Mouse (Mus musculus): ENCODE measurements around the gene Tcf7l2. TPM values are rescaled to one million over a fixed set of nuclear protein-coding genes. Genes with fewer than 3 reads are reported as not detected.
A peak's percentile ranks its signal among the peaks of the same experiment; 100 is the strongest.

Tcf7l2 gene
- total RNA-seq, 4 experiments from 2014 or later: 5.7 to 10.7 (median 7.7) TPM

DNA sequence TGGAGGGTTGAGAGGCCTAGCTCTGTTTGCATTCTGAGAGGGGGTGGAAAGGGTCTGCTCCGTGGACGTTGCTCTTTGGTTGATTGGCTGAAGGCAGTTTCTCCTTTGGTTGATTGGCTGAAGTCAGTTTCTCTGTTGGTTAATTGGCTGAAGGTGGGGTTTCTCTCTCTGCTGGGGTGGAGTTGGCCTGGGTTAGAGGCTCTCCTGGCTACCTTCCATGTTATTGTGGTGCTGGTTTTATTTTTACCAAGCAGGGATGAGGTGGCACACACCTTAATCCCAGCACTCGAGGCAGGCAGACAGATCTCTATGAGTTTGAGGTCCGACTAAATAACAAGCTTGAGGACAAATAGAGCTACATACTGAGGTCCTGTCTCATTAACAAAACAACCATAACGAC is 114.0 kb downstream of the Tcf7l2 start:
- DNase-seq (ENCODE audit: low spot score in 2 of 2): no peak

DNA sequence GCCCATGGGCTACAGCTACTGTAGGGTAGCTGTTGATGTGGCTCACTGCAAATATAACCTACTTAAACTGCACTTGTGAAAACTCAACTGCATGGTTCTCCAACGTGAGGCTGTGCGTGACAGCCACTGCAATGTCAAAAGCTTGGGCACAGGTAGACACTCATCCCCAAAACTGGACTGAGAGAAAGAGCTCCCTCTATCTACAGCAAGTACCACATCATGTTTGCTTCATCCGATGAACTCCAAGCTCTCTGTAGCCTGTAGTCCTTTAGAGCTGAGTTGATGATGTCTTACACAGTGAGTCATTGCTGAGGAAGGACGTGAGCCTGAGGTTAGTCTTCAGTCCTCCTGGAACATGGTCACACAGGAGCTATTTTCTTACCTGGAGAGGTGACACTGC is 115.7 kb downstream of the Tcf7l2 start:
- DNase-seq (ENCODE audit: low spot score in 2 of 2): no peak

DNA sequence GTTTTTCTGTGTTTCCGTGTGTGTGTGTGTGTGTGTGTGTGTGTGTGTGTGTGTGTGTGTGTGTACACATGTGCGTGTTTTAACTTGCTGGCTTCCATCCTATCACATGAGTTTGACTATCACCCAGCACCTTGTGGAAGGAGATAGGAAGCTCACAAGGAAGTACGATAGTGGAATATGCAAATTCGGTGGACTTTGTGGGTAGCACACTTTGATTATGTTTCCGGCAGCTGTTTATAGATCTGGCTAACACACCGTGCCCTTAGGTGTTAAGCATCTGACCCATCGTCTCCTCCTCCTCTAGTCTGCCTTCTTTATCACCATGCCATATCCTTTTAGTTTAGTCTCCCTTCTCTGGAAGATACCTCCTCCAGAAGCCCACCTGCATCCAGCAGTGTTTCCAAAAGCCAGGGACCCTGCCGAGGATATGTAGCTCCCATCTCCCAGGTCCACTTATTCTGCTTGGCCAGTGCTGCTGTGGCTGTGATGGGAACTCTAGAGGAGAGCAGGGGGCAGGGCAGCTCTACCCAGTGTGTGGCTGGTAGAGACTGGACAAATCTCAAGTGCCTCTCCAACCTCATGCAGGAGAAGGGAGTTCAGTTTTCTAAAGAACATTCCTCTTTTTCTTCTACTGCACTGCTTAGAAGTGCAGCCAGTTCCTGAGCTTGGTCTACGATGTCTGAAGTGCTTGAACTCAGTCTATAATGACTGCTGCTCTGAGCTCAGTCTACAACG is 118.6 kb downstream of the Tcf7l2 start:
- DNase-seq (ENCODE audit: low spot score in 2 of 2): no peak

DNA sequence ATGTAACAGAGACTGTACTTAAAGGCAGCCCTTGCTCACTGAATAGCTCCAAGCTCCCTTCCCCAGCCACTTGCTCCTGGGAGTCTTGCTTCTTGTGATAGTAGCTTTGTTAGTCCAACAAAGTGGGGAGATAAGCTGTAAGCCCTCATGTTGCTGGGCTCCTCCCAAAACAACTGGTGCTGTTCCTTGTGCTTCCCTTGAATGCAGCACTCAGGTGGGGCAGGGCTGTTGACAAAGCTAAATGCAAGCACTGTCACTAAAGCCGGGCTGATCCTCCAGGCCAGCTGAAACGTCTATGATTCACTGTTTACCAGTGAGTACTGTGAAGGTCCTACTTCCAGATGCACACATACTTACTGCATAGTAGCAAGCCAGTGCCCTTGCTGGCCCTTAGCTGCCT is 120.1 kb downstream of the Tcf7l2 start:
- no peak for DNase-seq (ENCODE audit: low spot score in 2 of 2)

DNA sequence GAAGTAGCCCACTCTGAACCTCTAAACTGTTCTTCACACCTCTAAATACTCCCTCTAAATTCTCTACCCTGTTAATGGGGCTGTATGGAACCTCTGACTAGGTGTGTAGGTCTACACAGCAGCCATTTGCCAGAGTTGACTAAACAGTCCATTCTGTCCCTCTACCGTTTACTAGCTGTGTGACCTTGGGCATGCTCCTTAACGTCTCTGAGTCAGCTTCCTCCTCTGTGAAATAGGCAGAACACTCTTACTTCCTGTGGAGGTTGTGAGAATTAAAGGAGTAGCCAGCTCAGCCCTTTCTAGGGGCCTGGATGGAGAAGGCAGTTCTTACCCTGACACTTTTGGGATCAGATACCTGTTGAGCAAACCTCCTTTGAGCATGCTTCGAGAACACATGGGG is 120.9 kb downstream of the Tcf7l2 start:
- DNase-seq (ENCODE audit: low spot score in 2 of 2): no peak

DNA sequence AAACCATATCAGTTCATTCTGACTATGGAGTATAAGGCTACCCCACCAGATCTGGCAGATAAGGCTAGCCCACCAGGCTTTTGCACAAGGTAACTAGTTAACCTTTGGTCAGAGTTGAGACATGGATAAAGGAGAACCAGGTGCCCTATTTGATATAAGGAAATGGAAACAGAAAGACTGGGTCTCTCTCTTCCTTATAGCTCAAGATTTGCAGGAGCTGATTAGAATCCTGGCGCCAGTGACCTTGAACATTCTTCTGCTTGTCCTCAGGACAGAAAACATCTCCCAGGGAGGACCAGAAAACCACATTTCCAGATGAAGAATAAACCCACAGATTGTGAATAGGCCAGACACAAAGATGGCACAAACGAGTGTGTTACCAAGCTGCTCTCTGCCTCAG is 123.4 kb downstream of the Tcf7l2 start:
- DNase-seq (ENCODE audit: low spot score in 2 of 2): no peak

DNA sequence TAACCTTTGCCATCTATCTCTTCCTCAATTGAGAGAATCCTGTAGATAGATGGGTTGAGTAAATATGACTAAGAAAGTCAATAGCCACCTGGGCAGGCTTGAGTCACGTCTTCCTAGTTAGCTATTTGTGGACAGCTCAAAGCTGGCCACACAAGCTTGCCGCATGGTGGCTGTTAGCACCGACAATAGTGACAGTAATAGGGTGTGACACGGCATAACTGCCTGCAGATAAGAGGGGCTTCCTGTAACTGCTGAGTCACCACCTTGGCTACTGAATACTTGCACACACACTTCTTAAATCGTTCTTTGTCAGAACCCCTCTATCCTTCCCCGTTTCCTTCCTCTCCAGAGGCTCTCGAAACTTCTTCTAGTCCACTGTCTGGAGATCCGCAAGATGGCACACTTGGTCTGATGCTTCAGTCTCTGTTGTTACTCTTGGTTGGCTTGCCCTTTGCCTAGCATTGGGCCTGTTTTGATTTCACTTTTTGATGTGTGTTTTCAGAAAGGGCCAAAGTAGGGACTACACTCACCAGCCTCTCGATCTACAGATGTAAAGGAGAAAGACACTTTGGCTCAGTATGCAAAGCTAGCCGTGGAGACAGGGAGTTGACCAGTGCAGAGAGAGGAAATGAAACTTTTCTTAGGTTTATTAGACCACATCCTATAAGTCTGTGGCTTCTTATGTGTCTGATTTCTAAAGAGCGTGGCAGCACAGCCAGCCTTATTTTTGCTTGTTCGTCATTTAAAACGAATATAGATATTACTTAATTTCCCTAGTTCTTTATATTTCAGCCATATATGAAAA is 124.4 kb downstream of the Tcf7l2 start:
- DNase-seq (ENCODE audit: low spot score in 2 of 2): no peak

DNA sequence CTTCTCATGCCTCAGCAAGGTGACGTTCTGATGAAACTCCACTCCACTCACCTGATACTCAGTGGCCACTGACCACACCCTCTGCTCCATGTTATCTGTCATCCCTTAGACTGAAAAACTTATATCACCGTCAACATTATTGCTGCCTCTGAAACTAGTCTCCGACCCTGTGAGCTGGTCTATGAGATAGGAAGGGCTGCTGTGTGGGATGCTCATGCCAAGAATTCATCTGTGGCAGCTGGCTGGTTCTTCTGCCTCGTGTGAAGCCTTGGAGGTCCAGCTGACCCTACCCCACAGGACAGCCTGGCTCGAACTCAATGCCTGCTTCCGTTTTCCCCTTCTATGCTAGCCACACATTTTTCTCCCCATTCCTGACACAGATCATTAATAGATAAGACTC is 125.6 kb downstream of the Tcf7l2 start:
- no peak for DNase-seq (ENCODE audit: low spot score in 2 of 2)

DNA sequence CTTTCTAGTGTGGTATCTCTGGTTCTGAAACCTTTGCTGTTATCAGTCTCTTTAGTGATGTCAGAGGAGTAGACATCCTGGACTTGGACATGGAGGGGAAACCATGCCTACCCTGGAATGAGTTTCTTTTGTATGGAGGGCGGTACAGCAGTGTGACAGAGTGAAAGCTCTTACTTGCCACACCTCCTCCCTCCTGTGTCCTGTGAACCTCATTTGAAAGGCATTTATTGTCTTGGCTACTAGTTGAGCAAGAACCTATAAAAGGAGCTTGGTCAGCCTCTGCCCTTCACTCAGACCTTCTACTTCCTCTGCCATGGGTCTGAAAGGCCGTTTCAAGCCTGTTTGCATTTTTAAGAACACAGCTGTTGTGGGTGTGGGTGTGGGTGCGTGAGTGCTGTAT is 126.3 kb downstream of the Tcf7l2 start:
- no peak for DNase-seq (ENCODE audit: low spot score in 2 of 2)

DNA sequence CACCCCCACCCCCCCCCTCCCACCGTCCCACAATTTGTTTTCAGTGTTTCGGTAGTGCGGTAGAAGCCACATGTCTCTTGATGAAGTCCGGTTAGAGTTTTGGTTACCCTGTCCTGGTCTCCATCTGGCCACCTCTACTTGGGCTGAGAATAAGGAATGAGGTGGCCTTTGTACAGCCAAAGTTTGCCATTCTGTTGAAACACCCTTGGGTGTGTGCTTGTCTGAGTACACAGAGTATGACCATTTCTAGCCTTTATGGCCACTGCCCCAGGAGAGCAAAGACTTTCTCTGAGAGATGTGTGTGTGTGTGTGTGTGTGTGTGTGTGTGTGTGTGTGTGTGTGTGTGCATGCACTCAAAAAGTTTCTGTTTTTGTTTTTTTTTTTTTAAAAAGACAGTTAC is 127.0 kb downstream of the Tcf7l2 start:
- DNase-seq (ENCODE audit: low spot score in 2 of 2): no peak

DNA sequence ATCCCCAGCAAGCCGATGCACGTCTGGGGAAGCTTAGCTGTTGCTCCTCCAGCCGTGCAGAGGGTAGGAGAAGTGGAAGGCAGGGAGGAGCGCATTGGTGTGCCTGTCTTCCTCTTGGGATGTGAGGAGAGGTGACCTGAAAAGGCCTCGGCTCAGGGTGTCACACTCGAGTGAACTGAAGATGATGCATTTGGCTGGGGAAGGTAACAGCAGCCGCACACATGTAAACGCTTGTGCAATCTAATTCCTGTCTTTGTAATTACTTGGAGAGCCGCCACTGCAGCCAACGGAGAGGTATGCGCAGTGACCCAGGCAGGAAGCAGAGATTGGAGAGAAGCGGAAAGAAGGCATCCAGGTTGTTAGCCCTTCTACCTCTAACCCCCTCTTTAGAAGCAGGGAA is 129.2 kb downstream of the Tcf7l2 start:
- peak; percentile 19 to 26 for DNase-seq (ENCODE audit: low spot score in 2 of 2)

DNA sequence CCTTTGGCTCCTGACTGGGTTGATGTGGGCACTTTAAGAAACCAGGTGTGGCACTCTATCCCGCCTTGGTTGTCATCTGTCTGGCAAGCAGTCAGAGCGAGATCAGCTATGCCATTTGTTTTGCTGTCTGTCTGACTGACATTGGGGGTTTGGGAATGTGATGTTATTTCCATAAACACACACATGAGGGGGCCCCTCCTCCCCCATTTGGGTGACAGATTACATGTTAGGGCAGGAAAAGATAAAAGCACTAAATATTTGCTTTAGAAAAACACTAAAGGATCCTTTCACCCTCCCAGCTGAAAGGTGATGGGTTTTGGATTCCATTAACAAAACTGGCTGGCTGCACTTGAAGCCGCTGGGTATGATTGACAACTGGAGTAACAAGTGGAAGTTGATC is 129.9 kb downstream of the Tcf7l2 start:
- no peak for DNase-seq (ENCODE audit: low spot score in 2 of 2)

DNA sequence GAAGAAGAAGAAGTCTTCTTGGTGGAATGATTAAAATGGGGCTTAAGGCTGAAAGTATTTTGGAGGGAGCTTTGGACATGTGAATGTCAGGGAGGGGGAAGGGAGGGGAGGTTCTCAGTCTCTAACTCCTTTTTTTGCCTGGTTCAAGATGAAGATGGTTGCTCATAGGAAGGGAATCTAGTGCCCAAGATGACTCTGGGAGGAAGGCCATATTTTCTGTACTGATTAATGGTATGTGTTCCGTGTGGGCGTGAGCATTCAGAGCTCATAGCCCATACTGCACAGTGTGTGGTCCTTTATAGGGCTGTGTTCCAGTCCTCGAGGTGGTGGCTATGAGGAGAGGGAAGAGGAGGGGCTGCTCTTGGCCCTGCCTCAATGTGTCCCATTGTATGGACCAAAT is 131.6 kb downstream of the Tcf7l2 start:
- no peak for DNase-seq (ENCODE audit: low spot score in 2 of 2)

DNA sequence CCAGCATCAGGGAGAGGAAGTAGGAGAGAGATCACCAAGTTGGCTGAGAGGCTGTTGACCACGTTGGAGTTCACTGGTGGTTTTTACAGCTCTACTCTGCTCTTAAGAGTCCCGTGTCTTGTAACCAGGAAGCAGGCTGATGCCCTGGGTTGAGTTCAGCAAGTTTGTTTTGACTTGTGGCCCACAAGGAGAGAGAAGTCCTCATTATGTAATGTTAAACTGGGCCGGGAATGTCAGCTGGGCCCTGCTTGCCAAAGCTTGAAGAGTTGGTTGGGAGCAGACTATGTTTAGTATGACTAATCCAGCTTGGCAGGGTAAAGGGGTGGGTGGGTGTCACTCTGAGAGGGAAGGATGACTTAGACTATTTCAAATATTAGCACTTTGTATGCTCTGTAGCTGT is 134.9 kb downstream of the Tcf7l2 start:
- DNase-seq (ENCODE audit: low spot score in 2 of 2): peak; percentile 40 to 71

DNA sequence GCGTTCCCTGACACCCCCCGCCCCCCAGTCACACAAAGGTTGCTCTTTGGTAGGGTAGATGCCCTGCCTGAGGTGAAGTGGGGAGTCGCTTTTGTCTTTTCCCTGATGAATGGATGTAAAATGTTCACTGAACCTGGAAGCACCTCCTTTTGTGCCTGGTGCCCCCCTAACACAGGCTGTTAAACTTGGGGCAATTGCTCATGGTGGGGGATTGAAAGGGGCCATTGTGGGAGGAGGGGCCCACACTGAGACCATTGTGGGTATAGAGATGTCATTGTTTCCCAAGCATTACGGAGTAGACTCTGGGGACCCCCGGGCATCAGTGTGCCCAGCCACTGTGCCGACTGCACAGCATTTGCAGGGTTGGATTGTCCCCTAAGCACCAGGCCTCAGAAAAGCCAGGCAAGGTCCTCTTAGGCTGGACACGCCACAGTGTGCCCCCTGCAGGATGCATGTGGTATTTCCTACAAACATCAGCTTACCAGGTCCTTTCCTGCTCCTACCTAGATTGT is 135.8 kb downstream of the Tcf7l2 start:
- DNase-seq (ENCODE audit: low spot score in 2 of 2): peak; percentile 48 to 53

DNA sequence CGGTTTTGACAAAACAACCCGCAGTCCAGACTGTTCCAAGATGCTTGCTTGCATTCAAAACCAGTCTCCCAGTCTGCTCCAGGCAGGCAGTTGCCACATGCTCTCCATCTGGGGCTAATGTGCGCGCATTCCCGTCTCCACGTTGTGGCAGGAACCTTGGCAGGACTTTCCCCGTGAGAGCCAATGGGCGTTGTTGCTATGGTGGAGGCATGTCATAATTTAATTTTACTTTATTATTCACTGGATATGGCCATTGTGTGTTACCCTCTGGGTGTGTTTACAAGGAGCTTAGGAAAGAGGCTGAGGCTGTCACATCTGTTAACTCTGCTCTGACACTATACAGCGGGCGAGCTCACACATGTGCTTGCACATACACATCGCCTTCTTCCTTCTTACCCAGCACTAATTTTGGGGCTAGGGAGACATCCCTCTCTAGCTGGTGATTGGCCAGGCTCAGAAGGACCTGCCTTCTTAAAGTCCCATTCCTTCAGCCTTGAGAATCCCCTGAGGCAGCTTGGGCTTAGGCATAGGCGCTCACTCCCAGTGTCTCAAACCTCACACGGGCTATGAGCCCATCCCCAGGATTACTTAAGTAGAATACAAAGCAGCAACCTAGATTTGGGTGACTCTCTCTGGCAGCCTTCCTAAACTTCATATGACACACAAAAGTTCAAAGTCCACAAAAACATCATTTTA is 139.2 kb downstream of the Tcf7l2 start:
- peak in 1 of 2 experiments; percentile 34 for DNase-seq (ENCODE audit: low spot score in 2 of 2)

DNA sequence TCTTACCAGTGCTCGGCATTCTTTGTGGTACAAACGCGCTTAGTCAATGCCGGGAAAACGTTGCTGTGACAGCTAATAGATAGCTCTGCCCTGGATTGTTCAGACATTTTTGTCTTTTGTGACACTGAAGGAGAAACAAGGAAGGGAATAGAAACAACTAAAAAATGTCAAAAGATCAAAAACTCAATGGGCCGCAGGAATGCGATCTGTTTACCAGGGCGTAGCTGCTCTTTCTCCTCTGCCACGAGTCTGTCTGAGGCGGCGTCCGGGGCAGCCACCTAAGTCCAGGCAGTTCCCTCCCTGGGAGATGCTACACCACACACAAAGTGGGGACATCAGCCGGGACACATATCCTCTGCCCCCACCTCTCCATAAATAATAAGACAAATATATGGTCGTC is 144.9 kb downstream of the Tcf7l2 start:
- DNase-seq (ENCODE audit: low spot score in 2 of 2): no peak

DNA sequence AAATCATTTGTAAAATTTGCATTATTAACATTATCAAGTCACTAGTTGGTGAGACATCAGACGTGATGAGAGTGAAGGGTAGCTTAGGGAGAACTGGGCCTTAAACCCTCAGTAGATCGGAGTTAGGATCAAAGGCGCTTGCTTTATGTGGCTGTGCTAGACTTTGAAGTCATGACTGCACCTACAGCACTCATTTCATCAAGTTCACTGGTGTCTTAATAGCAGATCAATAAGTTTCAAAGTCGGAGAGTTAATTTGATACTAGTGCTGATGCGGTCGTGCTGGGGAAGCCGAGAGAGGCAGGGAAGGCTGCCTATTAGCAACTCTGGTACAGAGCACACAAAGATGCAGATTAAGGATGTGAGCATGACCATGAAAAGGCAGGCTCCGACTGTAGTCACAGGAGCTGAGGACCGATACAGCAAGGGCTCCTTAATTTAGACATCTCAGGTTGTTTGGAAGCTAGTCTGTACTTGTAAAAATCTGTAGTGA is 150.1 kb downstream of the Tcf7l2 start:
- DNase-seq (ENCODE audit: low spot score in 2 of 2): no peak

DNA sequence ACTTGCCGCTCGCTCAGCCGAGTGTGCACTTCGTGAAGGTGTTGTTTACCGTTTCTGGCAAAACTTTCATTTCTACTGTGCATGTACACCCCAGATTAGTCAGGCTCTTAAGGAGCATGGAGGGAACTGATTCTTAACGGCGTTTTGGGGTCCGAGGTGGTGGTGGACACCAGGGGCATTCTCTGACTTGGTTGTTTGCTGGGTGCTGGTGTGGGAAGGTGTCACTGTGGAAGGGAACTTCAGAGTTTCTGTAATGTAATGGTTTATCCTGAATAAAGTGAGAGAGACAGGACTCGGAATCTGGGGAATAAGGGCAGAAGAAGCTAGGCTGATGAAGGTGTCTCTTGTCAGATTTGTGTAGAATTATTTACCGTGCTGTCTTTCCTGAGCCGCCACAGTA is 151.9 kb downstream of the Tcf7l2 start:
- no peak for DNase-seq (ENCODE audit: low spot score in 2 of 2)

DNA sequence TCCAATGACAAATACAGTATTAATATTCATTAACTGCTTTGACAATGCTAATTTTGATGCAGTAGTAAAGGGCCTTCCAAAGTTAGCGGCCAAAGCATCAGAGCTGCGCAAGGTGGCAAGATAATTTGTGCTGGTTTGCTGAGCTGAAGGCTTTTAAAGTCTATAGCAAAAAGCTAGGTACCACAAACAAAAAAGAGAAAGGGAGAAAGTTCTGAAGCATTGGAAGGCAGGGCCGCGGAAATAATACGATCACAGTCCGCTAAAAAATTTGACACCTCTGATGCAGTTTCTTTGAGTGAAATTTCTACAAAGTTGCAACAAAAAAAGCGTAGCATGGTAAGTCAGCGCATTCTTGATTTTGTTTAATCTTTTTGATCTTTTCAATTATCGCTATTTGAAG is 152.8 kb downstream of the Tcf7l2 start:
- no peak for DNase-seq (ENCODE audit: low spot score in 2 of 2)

DNA sequence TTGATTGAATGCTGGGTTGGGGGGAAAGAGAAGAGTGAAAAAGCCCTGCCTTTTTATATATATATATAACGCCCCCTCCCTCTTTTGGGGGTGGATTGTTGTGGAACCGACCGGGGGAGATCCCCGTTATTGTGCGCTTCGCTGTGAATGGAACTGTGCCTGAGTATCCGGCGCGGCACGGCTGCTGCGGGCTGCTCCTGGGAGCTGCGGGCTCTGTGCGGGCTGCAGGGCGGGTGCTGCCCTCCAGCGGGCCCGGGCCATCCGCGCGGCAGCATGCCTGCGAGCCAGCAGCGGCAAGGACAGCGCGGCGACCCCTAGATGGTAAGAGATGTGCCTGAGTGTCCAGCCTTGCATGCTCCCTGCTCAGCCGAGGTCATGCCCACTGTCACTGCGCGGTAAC is 153.7 kb downstream of the Tcf7l2 start:
- peak; percentile 29 to 54 for DNase-seq (ENCODE audit: low spot score in 2 of 2)

DNA sequence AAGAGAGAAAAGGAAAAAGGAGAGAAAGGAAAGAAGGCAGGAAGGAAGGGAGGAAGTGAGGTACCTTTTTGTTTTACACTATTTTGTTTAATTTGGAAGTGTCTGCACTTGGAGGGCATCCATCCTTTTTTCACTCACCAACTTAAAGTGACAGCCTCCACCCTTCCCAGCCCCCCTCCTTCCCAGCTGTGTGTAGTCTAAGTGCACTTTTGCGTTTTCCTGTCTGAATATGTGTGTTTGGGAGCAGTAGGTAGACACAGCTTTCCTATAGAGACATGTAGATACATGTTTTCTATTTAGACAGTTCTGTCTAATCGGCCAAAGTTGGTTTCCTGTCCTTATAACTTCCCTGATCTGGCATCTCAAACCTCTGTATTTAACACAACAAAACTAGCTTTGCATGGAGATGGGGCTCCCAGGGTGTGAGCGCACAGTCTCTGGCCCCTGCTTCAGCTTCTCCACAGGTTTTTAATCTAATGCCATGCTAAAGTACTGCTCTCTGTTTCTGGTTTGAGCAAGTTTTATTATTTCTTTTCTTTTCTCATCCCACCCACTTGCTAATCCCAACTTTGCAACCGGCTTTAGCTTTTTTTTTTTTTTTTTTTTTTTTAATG is 154.3 kb downstream of the Tcf7l2 start:
- DNase-seq (ENCODE audit: low spot score in 2 of 2): no peak

Measured in gastrocnemius, adult 8-10 months (tissue).